Mouse (Mus musculus) spleen, postnatal 14 days (tissue): ENCODE results near the gene Ntpcr.

Experiments used
- DNase-seq, 2 experiments: peaks; one replicate each; pipeline ENCODE4 v3.0.0; 2021 to 2022; ENCODE audit warnings: low spot score in 2 of 2

Ntpcr gene

DNA sequence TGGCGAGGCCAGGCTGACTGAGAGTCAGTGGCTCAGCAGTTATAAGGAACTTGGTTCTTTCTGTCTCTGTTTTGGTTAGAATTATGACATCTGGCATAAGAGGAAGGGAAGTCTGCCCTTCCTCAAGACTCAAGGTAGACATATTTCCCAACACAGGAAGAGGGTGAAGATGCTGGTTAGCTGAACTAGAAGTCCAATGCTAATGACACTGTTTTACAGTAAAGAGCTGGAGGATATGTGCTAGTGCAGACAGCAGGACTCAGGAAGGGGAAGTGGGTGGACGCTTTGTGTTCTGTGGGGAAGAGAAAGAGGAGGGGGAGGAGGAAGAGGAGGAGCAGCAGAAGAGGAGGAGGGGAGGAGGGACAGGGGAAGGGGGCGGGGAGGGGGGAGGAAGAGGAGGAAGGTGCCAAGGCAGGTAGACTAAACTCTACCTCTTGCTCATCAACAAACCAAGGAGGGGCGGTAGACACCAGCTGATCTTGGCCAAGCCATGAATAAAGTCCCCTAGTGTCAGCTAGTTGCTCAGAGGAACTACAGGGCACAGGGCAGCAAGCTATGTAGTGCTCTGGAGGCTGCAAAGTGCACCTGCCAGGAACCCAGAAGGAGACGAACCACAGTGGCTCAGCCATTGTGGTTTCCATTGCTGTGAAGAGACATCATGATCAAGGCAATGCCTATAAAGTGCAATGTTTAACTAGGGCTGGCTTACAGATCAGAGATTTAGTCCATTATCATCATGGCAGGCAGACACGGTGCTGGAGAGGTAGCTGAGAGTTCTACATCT lies 4.5 kb upstream of the Ntpcr start:
- DNase-seq, result no peak

DNA sequence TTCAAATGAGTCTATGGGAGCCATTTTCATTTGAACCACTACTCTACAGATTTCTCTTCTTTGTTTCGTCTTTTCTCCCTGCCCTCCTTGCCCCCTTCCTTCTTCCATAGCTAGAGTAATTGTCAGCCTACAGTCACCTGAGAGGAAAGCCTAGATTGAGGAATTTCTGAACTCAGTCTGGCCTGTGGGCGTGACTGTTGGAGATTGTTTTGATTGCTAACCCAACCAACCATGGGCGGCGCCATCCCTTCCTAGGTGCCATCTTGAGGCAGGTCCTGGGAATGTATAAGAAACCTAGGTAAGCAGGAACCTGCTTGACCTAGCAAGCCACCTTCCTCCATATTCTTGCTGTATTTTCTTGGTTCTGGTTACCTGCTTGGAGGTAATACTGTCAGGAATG lies 3.6 kb upstream of the Ntpcr start:
- DNase-seq, result no peak

DNA sequence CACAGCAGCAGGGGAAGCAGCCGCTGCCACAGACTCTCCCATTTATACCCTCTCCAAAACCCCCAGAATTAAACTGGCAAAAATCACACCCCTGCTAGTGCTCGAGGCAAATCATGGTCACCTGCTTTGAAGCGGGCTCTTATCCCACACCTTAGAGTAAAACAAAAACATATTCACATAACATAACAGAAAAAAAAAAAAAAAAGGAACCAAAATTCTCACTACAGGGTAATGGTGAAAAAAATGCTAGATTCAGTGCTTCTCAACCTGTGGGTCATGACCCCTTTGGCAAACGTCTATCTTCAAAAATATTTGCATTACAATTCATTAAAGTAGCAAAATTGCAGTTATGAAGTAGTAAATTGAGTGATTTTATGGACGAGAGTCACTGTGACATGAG lies 2.8 kb upstream of the Ntpcr start:
- DNase-seq, result no peak

DNA sequence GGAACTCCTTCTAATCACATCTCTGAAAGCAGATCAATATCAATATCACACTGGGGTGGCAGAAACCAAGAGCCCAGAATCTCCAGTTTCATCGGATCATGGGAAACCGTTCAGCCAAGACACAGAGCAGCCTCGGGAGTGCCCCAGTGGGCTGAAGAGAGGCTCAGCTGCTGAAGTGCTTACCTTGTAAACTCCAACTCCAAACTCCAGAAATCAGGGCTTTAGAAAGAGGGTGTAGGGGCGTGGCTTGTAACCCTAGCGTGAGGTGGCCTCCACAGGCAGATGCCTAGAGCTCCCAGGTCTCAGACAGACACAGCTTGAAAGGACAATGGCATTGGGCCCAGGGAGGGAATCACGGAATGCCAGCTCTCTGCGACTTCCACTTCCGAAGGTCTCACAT lies 2.0 kb upstream of the Ntpcr start:
- DNase-seq, result no peak

DNA sequence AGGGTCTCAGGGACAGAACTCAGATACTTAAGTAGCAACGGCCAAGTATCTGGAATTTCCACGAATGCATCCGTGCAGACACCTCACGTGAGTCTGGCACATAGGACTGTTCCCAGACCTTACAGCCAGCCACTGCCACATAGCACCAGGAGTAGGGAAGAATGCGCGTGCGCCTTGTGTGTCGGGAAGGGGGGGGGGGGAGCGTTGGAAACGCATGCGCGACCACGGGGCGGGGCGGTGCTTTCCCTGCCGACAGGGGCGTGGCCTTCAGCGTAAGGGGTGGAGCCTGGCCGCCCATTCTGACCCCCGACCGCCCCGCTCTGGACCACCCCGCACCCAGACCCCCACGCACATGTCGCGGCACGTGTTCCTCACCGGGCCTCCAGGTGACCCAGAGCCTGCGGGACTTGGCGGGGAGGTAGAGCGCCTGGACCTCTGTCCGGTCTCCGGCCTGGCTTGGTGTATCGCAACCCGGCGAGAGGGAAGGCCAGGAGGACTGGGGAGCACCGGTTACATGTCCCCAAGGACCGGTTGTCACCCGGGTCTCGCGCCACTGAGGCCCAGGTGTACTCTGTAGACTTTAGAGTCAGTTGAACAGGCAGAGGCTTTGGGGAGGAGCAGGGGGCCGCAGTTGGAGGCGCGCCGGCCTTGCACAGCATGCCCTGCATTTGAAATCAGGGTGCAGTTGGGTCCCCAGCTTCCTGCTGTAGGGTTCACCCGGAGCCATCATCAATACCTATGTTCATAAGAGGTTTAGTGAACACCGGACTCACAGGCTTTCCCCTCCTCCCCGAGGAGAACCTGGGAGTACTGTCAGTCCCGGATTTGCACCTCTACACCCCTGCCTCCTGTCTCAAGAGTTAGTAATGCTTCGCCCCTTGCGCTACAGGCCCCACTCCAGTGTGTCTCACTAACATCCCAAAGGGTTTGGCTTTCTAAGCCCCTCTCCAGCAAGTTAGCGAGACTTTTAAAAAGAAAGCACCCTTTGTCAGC lies 4.5 kb downstream of the Ntpcr start:
- DNase-seq, result peak; percentile 68 to 75

DNA sequence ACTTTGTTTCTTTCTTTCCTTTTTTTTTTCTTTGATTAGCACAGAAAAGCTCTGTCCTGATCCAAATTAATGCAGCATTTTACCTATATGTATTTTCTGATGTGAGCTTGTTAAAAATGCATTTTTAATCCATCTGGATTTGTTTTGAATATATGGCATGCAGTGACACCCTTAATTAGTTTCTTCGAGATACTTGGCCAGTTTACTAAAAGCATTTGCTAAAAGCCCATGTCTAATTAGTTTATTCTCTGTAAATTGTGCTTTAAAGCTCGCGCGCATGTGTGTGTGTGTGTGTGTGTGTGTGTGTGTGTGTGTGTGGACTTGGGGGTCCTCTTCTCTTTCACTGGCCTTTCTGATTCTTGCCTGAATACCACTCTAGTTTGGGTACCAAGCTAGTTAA lies 9.2 kb downstream of the Ntpcr start:
- no peak for DNase-seq

DNA sequence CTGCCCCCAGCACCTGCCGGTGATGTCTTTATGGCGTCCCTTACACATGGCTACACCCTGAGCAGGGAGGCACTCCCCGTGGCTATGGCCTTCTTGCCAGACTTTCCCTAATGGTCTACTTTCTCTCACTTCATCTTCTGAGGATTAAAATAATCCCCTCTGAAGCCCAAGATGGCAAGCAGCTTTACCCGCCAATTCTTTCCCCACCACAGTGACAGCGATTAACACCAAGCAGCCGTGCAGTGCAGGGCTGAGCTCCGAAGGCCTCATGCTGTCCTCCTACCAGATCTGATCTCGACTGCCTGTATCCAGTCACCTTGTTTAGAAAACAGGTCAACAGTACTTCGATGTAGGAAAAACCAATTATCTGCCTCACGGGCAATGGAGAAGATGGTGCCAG lies 10.9 kb downstream of the Ntpcr start:
- DNase-seq, result no peak

DNA sequence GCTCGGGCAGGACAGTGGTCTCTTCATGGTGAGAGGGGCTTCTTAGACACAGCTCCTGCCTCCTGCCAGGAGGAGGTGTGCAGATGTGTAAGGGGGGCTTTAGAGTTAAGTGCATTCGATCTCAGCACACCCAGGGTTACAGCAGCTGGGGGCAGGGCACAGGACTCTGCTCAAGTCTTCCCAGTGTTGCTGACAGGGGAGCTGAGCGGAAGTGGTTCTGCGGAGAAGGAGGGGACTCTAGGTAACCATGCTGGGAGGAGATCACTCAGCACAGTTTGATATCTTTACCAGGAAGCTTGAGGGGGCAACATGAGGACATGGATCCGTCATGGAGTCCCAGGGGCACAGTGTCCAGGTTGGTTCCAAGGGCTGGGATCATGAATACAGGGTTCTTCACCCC lies 11.6 kb downstream of the Ntpcr start:
- no peak for DNase-seq

DNA sequence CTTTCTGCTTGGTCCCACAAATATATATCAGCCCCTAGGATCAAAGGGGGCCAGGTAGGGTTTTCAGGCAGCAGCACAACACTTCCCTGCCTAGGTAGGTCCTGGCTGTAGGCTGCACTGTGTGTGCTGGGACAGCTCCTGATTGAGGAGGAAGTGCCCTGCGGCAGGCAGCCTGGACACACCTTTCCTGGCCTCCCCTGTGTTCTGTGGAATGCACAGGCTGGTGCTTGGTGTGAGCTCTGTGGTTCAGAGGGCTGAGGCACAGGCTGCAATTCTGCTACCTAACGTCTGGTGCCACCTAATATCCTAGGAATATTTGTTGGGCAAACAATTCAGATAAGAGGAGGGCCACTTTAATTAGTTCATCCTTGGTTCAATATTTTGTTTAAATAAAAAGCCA lies 12.1 kb downstream of the Ntpcr start:
- no peak for DNase-seq

DNA sequence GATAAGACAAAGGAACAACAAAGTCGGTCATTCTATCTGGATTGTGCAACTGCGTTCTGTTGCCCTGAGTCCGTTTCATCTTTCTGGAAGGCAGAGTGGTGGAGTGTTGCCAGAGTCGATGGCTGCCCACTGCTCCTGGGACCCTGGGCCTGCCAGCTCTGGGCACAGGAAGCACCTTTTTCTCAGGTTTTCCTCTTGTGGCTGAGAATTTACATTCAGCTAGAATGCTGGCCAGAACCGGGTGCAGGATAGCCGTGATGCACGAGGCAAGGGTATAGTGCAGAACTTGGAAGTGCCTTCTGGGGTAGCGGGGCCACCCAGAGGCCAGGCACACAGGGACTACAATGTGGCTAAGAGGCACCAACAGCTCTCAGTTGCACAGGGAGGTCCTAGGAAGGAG lies 12.6 kb downstream of the Ntpcr start:
- DNase-seq, result no peak

DNA sequence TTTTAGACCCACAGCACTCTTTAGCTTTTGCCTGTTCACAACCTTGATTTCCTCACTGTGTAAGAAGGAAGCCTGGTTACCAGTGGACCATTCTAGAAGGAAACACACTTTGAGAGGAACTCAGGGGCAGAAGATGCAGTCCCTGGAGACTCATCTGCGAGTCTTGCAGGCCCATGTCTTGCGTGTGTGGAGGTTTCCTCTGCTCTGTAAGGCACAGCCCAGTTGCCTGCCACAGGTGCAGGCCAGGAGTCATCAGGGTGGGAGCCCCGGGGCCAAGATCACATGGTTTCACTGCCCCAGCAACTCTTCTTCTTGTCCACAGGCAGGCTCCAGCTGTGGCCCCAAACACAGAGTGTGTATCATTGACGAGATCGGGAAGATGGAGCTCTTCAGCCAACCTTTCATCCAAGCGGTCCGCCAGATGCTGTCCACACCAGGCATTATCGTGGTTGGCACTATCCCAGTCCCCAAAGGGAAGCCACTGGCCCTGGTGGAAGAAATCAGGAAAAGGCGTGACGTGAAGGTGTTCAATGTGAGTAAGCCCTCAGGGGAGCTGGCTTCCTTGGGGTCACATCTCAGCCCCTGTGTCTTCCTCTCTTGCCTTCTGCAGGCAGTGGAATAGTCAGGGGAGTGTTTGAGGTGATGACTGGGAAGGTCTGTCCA lies 15.3 kb downstream of the Ntpcr start:
- no peak for DNase-seq

DNA sequence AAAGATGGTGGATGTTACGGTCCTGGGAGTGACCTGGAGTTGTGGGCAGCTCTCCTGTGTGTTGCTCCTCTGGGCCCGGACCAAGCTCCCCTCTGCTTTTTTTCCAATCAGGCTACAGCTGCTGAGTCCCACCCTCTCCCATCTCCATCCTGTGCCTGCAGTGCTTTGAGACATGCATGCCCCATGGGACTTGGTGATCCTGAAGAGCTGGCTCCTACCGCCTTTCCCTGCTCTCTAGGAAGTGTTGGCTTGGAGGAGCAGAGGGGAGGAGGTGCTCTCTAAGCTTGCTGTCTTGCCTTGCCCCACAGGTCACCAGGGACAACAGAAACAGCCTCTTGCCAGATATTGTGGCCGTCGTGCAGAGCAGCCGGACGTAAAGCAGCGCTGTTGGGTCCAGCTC lies 17.6 kb downstream of the Ntpcr start:
- DNase-seq, result no peak

DNA sequence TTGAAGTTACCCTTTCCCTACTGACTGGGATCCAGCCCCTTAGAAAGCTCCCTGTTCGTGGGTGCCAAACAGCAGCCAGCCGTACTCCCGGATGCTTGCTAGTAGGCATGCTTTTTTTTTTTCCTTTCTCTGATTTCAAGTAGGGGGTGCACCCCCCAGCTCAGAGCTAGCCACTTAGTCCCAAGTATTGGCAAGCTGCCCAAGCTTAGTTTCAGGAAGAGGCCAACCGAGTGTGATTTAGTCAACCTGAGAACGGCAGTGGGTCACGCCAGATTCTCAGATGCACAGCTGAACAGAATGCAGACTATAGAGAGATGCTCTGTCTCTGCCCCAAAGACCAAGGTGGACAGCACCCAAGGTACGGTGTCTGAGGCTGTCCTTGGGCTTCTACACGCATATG lies 21.1 kb downstream of the Ntpcr start:
- no peak for DNase-seq

DNA sequence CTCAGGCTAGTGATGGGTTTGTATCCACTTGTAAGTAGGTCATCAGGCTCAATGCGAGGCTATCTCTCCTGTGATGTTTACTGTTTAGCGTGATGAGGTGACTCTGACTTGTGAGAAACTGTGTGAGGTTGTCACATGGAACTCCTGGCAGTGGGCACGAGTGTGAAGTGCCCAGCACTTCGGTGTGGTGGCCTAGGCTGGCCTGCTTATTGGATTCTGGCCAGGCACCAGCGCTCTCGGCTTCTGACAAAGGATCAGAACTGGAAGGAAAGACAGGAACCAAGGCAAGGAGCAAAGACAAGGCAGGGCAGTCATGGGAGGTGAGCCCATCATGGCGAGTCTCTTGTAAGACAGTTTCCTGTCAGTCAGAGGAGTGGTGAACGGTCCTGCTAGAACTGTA lies 26.1 kb downstream of the Ntpcr start:
- DNase-seq, result no peak

DNA sequence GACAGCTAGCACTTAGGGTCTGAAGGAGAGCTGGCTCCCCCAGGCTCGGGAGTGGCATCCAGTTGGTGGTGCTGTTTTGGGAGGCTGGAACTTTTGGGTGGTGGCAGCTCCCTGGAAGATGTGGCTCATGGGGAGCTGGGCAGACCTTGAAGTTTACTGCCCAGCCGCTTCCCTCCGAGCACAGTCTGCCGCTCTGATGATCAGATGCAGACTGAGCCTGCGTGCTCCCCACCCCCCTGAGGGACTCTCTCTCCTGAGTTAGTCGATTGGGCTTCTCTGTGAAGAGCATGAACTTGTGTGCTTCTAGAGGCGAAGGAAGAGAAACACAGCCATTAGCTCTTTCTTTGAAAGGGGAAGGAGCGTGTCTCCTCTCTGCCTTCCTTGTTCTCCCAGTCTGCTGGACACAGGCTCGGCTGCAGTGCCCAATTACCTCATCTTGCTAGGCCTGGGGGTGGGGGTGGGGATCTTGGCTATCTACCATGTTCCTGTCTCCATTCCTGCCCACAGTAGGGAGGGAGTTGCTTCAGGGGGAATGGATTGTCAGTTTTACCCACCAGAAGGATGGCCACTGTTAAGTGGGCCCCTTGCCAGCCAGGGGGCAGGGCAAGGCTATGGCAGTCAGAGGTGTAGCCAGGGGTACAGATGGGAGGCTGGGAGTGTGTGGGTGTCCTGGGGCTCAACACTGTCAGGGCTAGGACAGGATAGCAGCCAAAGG lies 26.8 kb downstream of the Ntpcr start:
- DNase-seq, result no peak

DNA sequence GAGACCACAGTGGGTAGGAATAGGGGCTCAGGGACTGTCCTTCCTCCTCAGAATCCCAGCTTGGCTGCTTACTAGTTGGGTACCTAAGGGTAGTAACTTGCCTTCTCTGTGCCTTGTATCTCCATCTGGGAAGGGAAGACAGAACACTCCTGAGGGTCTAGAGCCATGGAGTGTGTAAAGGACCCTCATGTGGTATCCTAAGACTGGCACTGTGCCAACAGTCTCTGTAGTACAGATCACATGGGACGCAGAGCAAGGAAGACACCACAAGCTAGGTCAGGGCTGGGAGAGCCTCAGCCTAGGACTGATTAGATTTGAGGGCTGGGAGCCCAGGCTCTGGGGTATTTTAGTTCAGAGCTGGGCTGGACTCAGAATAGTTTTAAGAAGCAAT lies 27.3 kb downstream of the Ntpcr start:
- DNase-seq, result no peak

DNA sequence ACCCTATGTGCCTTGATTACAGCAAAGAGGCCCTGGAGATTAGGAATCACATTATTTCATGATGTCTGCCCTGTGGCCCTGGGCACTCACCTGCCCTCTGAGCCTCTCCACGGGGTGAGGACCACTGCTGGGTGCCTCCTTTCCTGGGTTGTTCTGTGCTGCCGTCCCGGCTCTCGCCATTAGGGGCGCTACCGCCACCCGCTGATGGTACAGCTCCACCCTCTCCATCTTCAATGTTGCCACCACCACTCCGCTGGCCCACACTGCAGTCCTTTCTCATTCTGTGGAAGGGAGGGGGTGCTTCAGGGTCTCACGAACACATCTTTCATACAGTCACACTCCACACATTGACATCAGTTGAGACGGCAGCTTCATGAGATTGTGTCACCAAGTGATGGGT lies 29.3 kb downstream of the Ntpcr start:
- peak in 1 of 2 experiments; percentile 50 for DNase-seq

DNA sequence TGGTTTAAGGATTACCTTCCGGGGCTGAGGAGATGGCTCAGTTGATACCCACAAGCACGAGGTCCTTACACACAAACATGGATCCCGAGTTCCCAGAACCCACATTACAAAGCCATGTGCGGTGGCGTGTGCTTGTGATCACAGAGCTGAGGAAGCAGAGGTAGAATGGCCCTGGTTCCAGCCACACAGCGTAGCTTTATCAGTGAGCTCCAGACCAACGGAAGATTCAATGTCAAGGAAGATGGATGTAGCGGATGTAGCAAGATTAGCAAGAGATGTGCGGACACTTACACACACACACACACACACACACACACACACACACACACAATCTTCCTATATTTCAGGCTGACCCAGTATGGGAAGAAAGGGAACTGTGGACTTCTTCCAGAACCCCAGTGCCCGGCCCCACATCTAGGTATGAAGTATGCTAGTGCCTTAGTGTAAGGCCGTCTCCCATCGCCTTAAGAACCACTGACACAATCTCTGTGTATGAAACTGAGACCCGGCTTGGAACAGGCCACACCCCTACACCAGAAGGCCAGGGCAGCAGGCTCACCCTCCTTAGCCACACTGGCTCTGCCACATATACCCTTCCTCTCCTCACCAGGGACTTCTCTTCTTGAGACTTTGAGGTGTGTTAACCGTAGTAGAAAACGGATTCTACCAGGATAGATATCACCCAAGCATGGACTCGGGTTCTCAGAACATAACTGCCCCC lies 33.5 kb downstream of the Ntpcr start:
- no peak for DNase-seq

DNA sequence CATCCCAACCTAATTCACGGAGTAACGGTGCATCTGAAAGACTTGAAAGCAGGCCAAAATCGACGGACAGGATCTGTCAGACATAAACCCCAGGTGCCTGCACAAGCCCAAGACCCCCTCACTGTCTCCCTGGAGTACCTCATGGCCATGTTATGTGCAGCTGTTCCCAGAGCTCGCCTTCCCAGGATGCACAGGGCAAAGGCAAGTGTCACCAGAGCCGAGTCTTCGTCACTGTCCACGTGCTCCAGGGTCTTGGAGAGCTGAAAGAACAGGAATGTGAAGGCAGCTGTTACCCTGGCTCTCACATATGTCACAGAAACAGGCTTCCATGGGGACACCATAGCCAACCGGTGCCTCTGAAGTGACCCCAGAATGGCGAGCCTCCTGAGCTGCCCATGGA lies 38.3 kb downstream of the Ntpcr start:
- DNase-seq, result no peak

DNA sequence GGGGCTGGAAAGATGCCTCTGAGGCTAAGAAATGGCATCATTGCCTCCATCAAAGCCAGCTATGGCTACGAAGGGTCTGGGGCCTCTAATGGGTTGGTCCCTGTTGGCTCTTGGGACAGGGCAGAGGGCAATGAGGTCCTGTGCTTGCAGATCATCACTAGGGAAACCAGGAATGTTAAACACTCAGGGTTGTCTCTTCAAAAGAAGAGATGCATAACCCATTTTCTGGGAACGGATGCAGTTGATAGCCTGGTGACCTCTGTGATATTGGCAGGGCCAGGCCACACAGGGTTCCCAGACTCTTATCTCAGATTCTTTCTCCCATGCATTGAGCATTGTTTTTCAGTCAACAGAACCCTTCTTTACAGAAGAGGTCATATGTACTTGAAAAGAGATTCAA lies 42.5 kb downstream of the Ntpcr start:
- no peak for DNase-seq

DNA sequence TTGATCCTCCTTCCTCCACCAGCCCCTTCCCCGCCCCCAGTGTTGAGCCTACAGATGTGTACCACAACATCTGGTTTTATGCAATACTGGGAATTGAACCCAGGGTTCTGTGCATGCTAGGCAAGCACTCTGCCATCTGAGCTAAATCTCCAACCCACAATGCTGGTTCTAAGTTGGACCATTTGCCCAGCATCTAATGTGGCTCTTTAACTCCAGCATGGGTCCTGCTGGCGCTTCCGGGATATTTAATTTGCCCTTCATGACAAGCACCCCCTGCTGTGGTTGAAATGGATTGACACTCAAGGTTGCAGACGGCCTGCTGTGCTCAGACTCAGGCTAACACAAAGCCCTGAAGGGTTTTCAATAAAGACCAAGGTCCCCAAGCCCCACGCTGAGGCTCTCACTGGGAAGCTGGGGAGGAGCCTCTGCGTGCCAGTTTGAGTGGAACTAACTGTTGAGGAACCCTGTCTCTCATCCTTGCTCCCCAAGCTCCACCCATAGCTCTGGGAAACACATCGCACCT lies 43.6 kb downstream of the Ntpcr start:
- no peak for DNase-seq
